Mouse (Mus musculus): ENCODE data around the gene Adm2. TPM values are rescaled to one million over a fixed set of nuclear protein-coding genes. Genes with fewer than 3 reads are reported as not detected.
A peak's percentile ranks its signal among the peaks of the same experiment; 100 is the strongest.

The Adm2 gene
- total and polyA plus RNA-seq, 3 experiments, result 0.23 to 4.5 (median 0.66) TPM

GRCm38 (mm10) chr15:89315190-89315731 is 7.3 kb upstream of the Adm2 start, which contains the start of gene Sbf1 (continued):
- TF ChIP-seq EP300 (IDR thresholded peaks at IDR 0.05; ENCODE audit: low read length) (no peak), TCF12 (IDR thresholded peaks at IDR 0.05; ENCODE audit: low read depth, low read length) (peak; percentile 69), HCFC1 (IDR thresholded peaks at IDR 0.05; ENCODE audit: low read depth, low read length) (peak; percentile 74), ZNF384 (IDR thresholded peaks at IDR 0.05; ENCODE audit: low read depth, low read length) (no peak), USF1 (IDR thresholded peaks at IDR 0.05; ENCODE audit: low read depth, low read length) (no peak), TBP (conservative IDR thresholded peaks at IDR 0.05; ENCODE audit: low read depth, low read length) (no peak), GABPA (IDR thresholded peaks at IDR 0.05; ENCODE audit: insufficient replicate concordance, low read depth, low read length) (no peak)

- Histone ChIP-seq H3K4me3 (replicated peaks in 1 of 3; ENCODE audit: low read depth in 2 of 3, low read length in 2 of 3, poor library complexity in 1 of 3) (no peak overlapping the region), H3K27me3 (replicated peaks) (no peaks in the 10 kb centered on the region), H3K27ac (ENCODE audit: insufficient read depth, low read depth) (no peak overlapping the region), H3K9ac (ENCODE audit: insufficient read depth, low read depth) (no peak overlapping the region), H3K9me3 (replicated peaks; ENCODE audit: low read length) (no peaks in the 10 kb centered on the region), H3K4me1 (ENCODE audit: control insufficient read depth in 1 of 2, insufficient read depth in 2 of 2) (peaks cover 15 to 41% of the 10 kb centered on the region in 2 experiments), H3K4me2 (ENCODE audit: insufficient read depth, low read depth, poor library complexity, severe bottlenecking) (peak overlapping the region; percentile 66; the same call in 1 of the 2 replicates), H3K36me3 (replicated peaks in 1 of 2; ENCODE audit: control insufficient read depth in 1 of 2, insufficient read depth in 1 of 2, low read length in 1 of 2) (peaks cover 0 to 13% of the 10 kb centered on the region in 2 experiments), H3K79me2 (replicated peaks; ENCODE audit: control insufficient read depth, extremely low read depth, insufficient read depth, poor library complexity, severe bottlenecking) (peaks cover 8% of the 10 kb centered on the region)
- in situ Hi-C loops (cut with MboI; ENCODE audit: low pct_ligation_motif_present, low pct_unique_long_range_greater_than_20kb, low sequenced_read_pairs), result no loop called here
- DNase-seq (ENCODE audit: extremely low read depth), result peak; percentile 31
- dilution Hi-C loops (cut with MboI; ENCODE audit: extremely low pct_ligation_motif_present, extremely low pct_unique_long_range_greater_than_20kb, low sequenced_read_pairs), result no loop called here
- TF ChIP-seq ZC3H11A (IDR thresholded peaks at IDR 0.05; ENCODE audit: low read depth, low read length), result no peak
- TF ChIP-seq IRF4 (IDR thresholded peaks at IDR 0.05; ENCODE audit: low read depth, low read length), result no peak
- TF ChIP-seq RAD21 (IDR thresholded peaks at IDR 0.05; ENCODE audit: low read depth, low read length), result peak; percentile 29
- no peak for TF ChIP-seq MAZ (IDR thresholded peaks at IDR 0.05; ENCODE audit: low read depth, low read length)
- no peak for TF ChIP-seq ETS1 (conservative IDR thresholded peaks at IDR 0.05; ENCODE audit: low read depth, low read length)
- peak; percentile 32 for TF ChIP-seq SMC3 (IDR thresholded peaks at IDR 0.05; ENCODE audit: low read depth, low read length)
- TF ChIP-seq KAT2A (IDR thresholded peaks at IDR 0.05; ENCODE audit: insufficient replicate concordance, low read length), result no peak
- peak; percentile 12 to 59; a peak in 2 of 4 replicates for TF ChIP-seq CTCF (conservative IDR thresholded peaks at IDR 0.05 in 1 of 2, IDR thresholded peaks at IDR 0.05 in 1 of 2; ENCODE audit: low read depth in 2 of 2, low read length in 2 of 2)
- no peak for TF ChIP-seq TCF12 (IDR thresholded peaks at IDR 0.05; ENCODE audit: low read depth, low read length)
- TF ChIP-seq NRF1 (IDR thresholded peaks at IDR 0.05; ENCODE audit: low read depth, low read length), result no peak
Observed at GRCm38 (mm10) chr15:89316146-89316545, 6.4 kb upstream of the Adm2 start.

- Histone ChIP-seq H3K79me2 (replicated peaks; ENCODE audit: control insufficient read depth, extremely low read depth, insufficient read depth, poor library complexity, severe bottlenecking) (no peaks in the 10 kb centered on the region), H3K9ac (ENCODE audit: insufficient read depth, low read depth) (no peak overlapping the region), H3K4me3 (replicated peaks in 1 of 3; ENCODE audit: low read depth in 2 of 3, low read length in 2 of 3, poor library complexity in 1 of 3) (no peak overlapping the region), H3K36me3 (replicated peaks in 1 of 2; ENCODE audit: control insufficient read depth in 1 of 2, insufficient read depth in 1 of 2, low read length in 1 of 2) (no peaks in the 10 kb centered on the region), H3K27ac (ENCODE audit: insufficient read depth, low read depth) (no peak overlapping the region), H3K4me1 (ENCODE audit: control insufficient read depth in 1 of 2, insufficient read depth in 2 of 2) (peaks cover 16 to 32% of the 10 kb centered on the region in 2 experiments), H3K27me3 (replicated peaks) (no peaks in the 10 kb centered on the region), H3K9me3 (replicated peaks; ENCODE audit: low read length) (no peaks in the 10 kb centered on the region), H3K4me2 (ENCODE audit: insufficient read depth, low read depth, poor library complexity, severe bottlenecking) (no peak overlapping the region)
- dilution Hi-C loops (cut with MboI; ENCODE audit: extremely low pct_ligation_motif_present, extremely low pct_unique_long_range_greater_than_20kb, low sequenced_read_pairs), result no loop called here
- TF ChIP-seq PAX5 (IDR thresholded peaks at IDR 0.05; ENCODE audit: low read length) (no peak), ZC3H11A (IDR thresholded peaks at IDR 0.05; ENCODE audit: low read depth, low read length) (no peak), TCF12 (IDR thresholded peaks at IDR 0.05; ENCODE audit: low read depth, low read length) (no peak), SMC3 (IDR thresholded peaks at IDR 0.05; ENCODE audit: low read depth, low read length) (no peak), USF1 (IDR thresholded peaks at IDR 0.05; ENCODE audit: low read depth, low read length) (no peak), POLR2A (IDR thresholded peaks at IDR 0.05; ENCODE audit: low read depth, low read length) (no peak), MAZ (IDR thresholded peaks at IDR 0.05; ENCODE audit: low read depth, low read length) (no peak), MXI1 (IDR thresholded peaks at IDR 0.05; ENCODE audit: low read depth, low read length) (no peak)
- no peak for DNase-seq (ENCODE audit: extremely low read depth)
- in situ Hi-C loops (cut with MboI; ENCODE audit: low pct_ligation_motif_present, low pct_unique_long_range_greater_than_20kb, low sequenced_read_pairs), result no loop called here
Observed at GRCm38 (mm10) chr15:89321264-89321663, 1.3 kb upstream of the Adm2 start.
